Mouse (Mus musculus) ovary, postnatal 36 days (tissue): Measurements from ENCODE around the gene Gm10842.
A peak's percentile ranks its signal among the peaks of the same experiment; 100 is the strongest.

Experiments used
- DNase-seq: peaks from one replicate; pipeline ENCODE4 v3.0.0; 2022; ENCODE audit warnings: low spot score, mixed read lengths

The Gm10842 gene

GRCm38 (mm10) chr11:105153068-105153833 lies 6.6 kb downstream of the Gm10842 start:
- DNase-seq: peak; percentile 58

GRCm38 (mm10) chr11:105155915-105156314 lies 9.2 kb downstream of the Gm10842 start:
- DNase-seq: no peak

DNA sequence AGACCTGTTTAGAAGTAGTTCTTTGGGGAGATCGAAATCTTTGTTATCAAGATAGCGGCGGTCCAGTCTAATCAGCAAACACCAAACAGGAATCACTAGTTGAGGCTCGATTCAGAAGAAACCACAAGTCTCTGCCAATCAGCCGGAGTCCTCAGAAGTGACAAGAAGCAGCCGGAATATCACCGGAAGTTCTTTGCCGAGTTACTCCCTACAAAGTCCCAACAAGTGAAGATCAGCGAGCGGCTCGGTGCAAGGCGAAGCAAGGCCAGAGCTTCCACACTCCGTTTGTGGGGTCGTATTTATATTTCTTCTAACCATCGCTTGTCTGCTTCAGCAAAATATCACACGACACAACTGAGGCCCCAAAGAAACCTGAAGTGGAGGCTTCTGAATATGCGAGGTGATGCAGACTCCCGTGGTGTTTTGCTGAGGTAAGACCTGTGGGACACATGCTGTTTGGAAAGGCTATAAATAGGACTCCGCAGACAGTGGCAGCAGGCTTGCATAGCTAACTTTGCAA lies 10.1 kb downstream of the Gm10842 start:
- DNase-seq: no peak

- no peak for DNase-seq
Measured at GRCm38 (mm10) chr11:105158047-105158446, 11.4 kb downstream of the Gm10842 start.

DNA sequence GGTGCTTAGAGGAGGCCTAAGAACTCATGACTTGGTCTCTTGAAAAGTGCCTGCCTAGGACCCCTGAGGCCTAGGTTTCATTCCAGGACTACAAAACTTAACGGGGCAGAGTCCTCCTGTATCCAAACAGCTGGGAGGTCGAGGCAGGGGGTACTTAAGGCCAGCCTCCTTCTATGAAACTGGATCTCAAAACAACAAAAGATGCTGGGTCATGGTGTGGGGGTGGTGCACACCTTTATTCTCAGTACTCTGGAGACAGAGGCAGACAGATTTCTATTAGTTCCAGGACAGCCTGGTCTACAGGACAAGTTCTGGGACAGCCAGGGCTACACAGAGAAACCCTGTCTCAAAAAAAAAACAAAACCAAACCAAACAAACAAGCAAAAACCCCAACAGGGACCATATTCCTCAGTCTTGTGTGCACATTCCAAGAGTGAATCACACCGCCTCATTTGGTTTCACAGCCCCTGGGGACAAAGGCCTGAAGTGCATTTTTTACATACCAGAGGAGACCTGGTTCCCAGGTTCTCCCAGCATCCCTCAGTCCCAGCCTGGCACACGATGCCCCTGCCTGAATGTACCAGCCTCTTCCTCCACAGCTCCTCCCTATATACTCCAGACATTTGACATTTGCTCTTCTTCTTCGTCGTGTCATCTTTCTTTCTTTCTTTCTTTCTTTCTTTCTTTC lies 13.1 kb downstream of the Gm10842 start:
- DNase-seq: no peak

DNA sequence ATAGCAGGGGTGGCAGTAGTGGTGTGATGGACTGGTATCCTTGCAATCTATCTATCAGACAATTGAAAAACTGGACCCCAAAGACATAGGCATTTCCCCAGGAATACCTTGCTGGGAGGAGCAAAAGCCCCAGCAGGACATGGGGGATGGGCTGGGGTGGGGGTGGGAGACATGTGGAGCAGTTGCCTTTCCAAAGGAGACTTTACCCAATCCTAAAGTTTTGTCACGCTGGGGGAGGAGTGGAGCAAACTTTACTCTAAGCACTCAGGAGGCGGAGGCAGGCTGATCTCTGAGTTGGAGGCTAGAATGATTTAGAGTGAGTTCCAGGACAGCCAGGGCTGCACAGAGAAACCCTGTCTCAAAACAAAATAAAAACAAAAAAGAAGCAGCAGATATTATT lies 14.7 kb downstream of the Gm10842 start:
- no peak for DNase-seq

DNA sequence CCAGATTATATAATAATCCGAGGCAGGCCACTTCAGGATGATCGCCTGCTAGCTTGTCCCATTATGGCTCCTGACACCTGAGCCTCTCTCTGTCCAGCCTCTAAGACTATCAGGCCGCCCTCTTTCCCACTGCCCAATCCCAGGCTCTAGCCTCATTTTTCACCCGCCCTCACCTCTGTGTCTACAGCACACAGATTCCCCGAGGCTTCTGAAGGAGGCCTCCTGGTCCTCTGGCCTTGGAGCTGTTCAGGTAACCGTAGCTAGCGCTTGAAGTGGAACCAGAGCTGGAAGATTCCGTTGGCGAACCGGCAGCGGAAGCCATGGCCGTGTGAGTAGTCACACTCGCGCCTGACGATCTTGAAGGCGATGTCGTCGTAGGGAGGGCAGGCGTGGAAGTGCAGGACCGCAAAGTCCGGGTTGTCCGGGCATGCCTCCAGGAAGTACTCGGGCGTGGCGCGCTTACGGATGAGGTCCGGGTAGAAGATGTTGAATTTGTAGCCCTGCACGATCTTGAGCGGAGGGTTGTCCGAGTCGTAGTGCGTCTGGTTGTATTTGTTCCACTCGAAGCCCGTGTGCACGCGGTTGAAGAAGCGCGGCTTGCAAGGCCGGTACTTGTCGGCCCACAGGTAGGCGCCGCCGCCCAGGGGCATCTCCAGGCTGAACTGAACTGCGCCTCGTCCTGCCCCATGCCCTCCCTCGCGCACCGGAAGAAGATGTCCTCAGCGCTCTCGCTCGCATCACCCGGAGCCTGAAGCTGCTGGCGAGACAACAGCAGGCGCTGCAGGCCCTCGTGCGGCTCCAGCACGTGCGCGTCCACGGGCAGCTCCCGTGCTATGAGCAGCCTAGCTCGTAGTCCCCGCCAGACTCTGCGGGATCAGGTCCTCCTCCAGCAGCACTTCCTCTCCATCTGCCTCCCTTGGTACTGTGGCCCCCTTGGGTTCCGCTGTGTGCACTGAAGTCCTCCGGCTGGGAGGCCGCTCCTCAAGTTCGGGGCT lies 18.1 kb downstream of the Gm10842 start:
- DNase-seq: no peak

- no peak for DNase-seq
Measured at GRCm38 (mm10) chr11:105166780-105167179, 20.1 kb downstream of the Gm10842 start.

DNA sequence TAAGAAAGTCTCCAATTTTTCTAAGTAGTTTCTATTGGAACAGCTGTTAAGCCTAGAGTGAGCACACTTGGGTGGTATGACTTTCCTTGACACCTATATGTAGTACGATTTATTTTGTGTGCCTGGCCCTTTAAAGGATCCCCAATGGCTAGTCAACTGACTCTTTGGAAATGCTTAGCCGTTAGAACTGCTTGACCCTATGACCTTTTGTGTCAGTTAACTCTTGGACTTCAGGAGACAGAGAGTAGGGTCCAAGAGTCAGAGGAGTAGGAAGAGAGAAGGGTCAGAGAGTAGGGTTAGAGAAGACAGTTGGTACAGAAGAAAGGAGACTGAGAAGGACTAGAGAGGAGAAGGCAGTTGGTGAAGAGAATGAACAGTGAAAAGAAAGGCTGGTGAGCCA lies 31.8 kb downstream of the Gm10842 start, which contains the start of gene Tlk2:
Gene Tlk2 (plus strand): TSS at position 292 of the 400 bp plus-strand sequence.
- DNase-seq: no peak

GRCm38 (mm10) chr11:105179523-105179922 lies 32.8 kb downstream of the Gm10842 start:
- no peak for DNase-seq

DNA sequence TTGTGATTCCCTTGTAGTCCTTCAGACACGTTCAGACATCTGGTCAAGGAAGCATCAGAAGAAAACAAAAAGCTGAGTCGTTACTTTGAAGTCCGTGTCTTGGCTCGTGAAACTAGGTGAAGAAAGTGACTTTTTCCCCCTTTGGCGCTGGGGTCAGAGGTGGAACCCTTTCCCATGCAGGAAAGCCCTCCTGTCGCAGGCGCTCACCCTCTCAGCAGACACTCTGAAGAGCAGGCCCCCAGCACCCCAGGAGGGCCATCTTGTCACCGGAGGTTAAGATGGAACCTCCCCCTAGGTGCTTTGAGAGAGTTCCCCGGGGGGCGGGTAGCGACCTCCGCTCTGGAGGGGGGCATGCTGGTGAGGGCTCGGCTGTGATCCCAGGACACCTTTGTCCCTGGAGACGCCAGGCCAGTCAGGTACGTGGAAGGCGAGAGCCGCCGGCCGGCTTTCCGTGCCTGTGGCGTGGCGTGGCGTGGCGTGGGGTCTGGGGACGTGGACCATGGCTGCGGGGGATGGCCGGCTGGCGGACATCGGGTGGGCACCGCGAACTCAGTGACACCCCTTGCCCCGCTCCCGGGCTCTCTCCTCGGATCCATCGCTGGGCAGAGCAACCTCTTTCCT lies 33.9 kb downstream of the Gm10842 start:
- peak; percentile 45 for DNase-seq

- peak; percentile 95 for DNase-seq
Measured at GRCm38 (mm10) chr11:105181126-105181637, 34.5 kb downstream of the Gm10842 start.

- peak; percentile 63 for DNase-seq
Measured at GRCm38 (mm10) chr11:105181689-105182460, 35.2 kb downstream of the Gm10842 start.

DNA sequence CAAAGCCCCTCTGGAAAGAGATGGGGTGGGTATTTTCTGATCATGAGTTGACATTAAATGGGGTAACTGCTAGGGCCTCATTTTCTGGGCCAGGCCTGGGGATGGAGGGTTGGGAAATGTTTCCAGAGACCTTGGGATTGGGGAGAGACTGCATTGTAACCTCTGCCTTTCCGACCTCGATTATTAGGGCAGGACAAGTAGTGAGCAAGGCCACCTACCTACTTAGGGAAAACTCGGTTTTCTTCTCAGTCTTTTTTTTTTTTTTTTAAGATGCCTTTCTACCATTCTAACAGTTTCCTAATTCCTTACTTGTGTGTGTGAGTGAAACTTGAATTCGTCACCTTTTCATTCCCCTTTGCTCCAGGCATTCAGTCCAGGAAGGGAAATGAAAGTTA lies 35.8 kb downstream of the Gm10842 start:
- DNase-seq: no peak

DNA sequence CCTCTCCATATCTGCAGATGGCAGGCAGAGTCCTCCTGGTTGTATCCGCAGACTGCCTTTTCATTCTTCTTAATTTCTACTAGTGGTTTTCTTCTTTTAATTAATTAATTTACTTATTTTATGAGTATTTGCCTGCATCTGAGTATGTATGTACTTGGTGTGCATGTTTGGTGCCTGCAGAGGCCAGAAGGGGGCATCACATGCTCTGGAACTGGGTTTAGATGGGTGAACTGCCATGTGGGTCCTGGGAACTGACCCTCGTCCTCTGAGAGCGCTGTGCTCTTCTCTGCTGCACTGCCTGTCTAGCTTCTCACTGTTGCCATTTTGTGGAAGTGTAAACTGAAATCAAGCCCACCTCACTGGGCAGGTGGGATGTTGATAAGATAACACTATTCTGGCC lies 38.0 kb downstream of the Gm10842 start:
- no peak for DNase-seq

DNA sequence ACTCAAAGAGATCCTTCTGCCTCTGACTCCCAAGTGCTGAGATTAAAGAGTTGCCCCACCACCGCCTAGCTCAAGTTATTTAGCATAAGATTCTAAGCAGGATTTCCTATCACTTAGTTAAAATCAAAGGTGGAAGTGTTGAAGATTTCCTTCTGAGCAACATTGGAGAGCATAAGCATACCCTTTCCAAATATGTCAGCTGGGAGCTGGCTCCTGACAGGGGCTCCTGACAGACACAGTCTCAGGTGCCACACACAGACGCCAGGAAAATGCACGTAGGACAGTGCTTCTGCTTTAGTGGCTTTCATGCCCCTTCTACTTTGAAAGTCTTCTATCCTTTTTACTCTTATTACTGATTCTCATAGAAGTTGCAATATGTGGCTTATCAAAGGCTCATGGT lies 45.5 kb downstream of the Gm10842 start:
- DNase-seq: no peak
